Mouse (Mus musculus) liver, adult 2 months (tissue): ENCODE measurements around the gene Cacng6. TPM values are rescaled to one million over a fixed set of nuclear protein-coding genes. Genes with fewer than 3 reads are reported as not detected.

Experiments
- DNase-seq: peaks from one replicate; pipeline ENCODE4 v3.0.0-alpha.2; 2011; ENCODE audit warnings: low read depth, low spot score; ENCODE audit errors: extremely low read depth
- H3K27ac ChIP-seq: fragments of 200-500 bp; replicated peaks from 2 replicates; pipeline ENCODE4 v1.5.1; 2012; ENCODE audit warnings: low read depth, mild to moderate bottlenecking, control low read depth, inconsistent platforms, low read length; ENCODE audit not compliant: insufficient read depth
- H3K27me3 ChIP-seq: fragments of 200-500 bp; 2 replicates; pipeline ENCODE4 v1.6.1; 2012; ENCODE audit warnings: mild to moderate bottlenecking, moderate library complexity, low read length, inconsistent platforms; ENCODE audit not compliant: control insufficient read depth, insufficient read depth
- H3K36me3 ChIP-seq: fragments of 200-500 bp; 2 replicates; pipeline ENCODE4 v1.6.1; 2012; ENCODE audit warnings: low read length, inconsistent platforms; ENCODE audit not compliant: control insufficient read depth, insufficient read depth
- H3K4me1 ChIP-seq: fragments of 200-500 bp; 2 replicates; pipeline ENCODE4 v1.6.1; 2011; ENCODE audit warnings: low read length; ENCODE audit not compliant: control insufficient read depth, insufficient read depth
- H3K4me3 ChIP-seq: fragments of 200-500 bp; 2 replicates; pipeline ENCODE4 v1.5.1; 2011; ENCODE audit warnings: low read depth, mild to moderate bottlenecking, control low read depth, low read length, moderate library complexity; ENCODE audit not compliant: insufficient read depth
- H3K79me2 ChIP-seq: fragments of 200-500 bp; 2 replicates; pipeline ENCODE4 v1.6.1; 2012; ENCODE audit warnings: inconsistent platforms, mild to moderate bottlenecking, low read length, moderate library complexity; ENCODE audit not compliant: control insufficient read depth, insufficient read depth
- H3K9ac ChIP-seq: fragments of 200-500 bp; 2 replicates; pipeline ENCODE4 v1.6.1; 2012; ENCODE audit warnings: low read depth, mild to moderate bottlenecking, control low read depth, inconsistent platforms, low read length
- CTCF ChIP-seq: fragments of 200-500 bp; IDR thresholded peaks from 2 replicates; pipeline ENCODE4 v1.5.1; 2011; ENCODE audit warnings: low read depth, low read length, control low read depth
- POLR2A ChIP-seq: fragments of 200-500 bp; IDR thresholded peaks from 2 replicates; pipeline ENCODE4 v1.6.1; 2011; ENCODE audit warnings: low read length, control low read depth; ENCODE audit not compliant: insufficient read depth; ENCODE audit errors: extremely low read depth
- WGBS: fragments of 180-500 bp; shearing (Covaris S2); methylation state at CpG from one replicate; pipeline ENCODE4 v1.1.7; 2018; 5-methylcytosine and 5-hydroxymethylcytosine counted together
- polyA plus RNA-seq: library from polyadenylated mRNA; depleted of rRNA; stranded (reverse); fragments of >200 nt; gene quantifications from 2 replicates; pipeline ENCODE4 v1.2.3, GENCODE M21; 2012
- total RNA-seq: library from RNA; depleted of rRNA; stranded (reverse); fragments of >200 nt; gene quantifications from 2 replicates; pipeline ENCODE4 v1.2.3, GENCODE M21; 2014

Gene Cacng6
- total and polyA plus RNA-seq, 2 experiments: 0.18 TPM; not detected in 1

DNA sequence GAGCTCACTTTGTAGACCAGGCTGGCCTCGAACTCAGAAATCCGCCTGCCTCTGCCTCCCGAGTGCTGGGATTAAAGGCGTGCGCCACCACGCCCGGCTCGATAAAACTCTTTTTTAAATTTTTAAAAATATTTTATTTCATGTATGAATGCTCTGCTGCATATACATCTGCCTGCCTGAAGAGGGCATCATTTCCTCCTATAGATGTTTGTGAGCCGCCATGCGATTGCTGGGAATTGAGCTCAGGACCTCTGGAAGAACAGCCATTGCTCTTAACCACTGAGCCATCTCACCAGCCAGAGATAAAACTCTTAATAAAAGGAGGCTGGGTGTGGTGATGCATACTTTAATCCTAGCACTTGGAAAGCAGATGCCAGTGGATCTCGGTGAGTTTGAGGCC is 16.0 kb downstream of the Cacng6 start:
- Histone ChIP-seq H3K4me3 (no peak overlapping the region), H3K9ac (no peak overlapping the region), H3K27ac (no peak overlapping the region), H3K27me3 (no peaks in the 10 kb centered on the region), H3K79me2 (no peaks in the 10 kb centered on the region), H3K36me3 (no peaks in the 10 kb centered on the region), H3K4me1 (no peaks in the 10 kb centered on the region)
- no peak for DNase-seq
- TF ChIP-seq CTCF (no peak), POLR2A (no peak)
- WGBS: 81% methylated on average over 11 of the region's 11 CpGs

DNA sequence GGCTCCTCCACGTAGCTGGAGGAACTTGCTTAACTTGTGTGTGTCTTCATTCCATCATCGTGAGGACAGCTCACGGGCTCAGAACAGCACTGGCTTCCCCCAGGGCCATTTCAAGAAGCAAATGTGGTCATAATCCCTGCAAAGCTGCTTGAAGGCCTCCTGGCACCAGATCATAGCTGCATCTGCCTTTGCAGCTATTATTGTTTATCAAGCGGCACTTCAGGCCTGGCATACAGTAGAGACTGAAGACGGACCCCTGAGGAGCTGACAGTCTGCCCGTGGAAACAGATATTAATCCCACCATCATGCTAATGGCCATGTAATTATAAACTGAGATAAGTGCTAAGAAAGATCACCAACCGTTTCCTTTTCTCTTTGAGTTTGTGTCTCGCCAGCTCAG is 16.5 kb downstream of the Cacng6 start:
- Histone ChIP-seq H3K27ac (no peak overlapping the region), H3K79me2 (no peaks in the 10 kb centered on the region), H3K36me3 (no peaks in the 10 kb centered on the region), H3K9ac (no peak overlapping the region), H3K27me3 (no peaks in the 10 kb centered on the region), H3K4me3 (no peak overlapping the region), H3K4me1 (no peaks in the 10 kb centered on the region)
- DNase-seq: no peak
- WGBS: 77% methylated on average over 8 of the region's 8 CpGs
- no peak for TF ChIP-seq POLR2A
- no peak for TF ChIP-seq CTCF

DNA sequence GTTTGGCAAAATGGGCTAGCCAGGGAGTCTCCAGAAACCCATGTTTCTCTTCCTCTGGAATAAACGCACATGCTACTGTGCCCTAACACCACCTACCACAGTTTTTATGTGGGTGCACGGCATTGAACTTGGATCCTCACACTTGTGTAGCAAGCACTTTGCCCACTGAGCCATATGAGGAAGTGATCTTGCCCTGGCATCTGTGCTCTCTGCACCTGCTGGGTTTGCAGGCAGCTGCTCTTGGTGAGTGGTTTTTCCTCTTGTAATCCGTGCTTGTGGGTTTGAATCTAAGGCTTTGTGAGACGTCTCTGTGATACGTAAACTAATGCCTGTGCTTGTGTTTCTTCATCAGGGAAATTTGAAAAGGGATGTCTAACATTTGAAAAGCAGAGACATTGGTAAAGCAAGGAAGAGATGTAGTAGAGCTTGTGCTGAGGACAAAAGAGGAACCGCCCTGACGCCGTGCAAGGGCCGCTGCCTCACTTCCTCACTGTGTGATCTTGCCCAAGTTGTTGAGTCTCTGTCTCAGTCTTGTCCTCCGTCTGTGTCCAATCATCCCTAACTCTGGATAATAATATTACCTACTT is 18.6 kb downstream of the Cacng6 start:
- no peaks in the 10 kb centered on the region for H3K79me2 ChIP-seq
- no peak overlapping the region for H3K9ac ChIP-seq
- no peak overlapping the region for H3K4me3 ChIP-seq
- H3K36me3 ChIP-seq: no peaks in the 10 kb centered on the region
- H3K27ac ChIP-seq: no peak overlapping the region
- WGBS: 81% methylated on average over 10 of the region's 10 CpGs
- DNase-seq: no peak
- TF ChIP-seq POLR2A: no peak
- no peaks in the 10 kb centered on the region for H3K4me1 ChIP-seq
- no peaks in the 10 kb centered on the region for H3K27me3 ChIP-seq

DNA sequence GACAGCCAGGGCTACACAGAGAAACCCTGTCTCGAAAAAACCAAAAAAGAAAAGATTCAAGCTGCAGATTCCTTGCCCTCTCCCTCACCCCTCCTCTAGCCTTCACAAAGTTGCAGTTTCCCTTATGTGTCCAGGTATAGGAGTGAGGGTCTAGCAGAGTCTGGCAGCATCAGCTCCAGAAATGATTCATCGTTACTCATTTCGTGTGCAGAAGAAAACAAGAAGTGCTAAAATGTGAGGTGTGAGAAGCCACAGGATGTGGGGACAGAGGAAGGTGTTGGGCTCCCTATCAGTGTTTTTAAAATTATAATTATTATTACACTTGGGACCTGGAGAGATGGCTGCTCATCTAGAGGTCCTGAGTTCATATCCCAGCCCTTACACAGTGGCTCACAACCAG is 20.7 kb downstream of the Cacng6 start:
- no peak for TF ChIP-seq CTCF
- TF ChIP-seq POLR2A: no peak
- Histone ChIP-seq H3K4me1 (no peaks in the 10 kb centered on the region), H3K27me3 (no peaks in the 10 kb centered on the region), H3K27ac (no peak overlapping the region), H3K9ac (no peak overlapping the region), H3K4me3 (no peak overlapping the region), H3K79me2 (no peaks in the 10 kb centered on the region), H3K36me3 (no peaks in the 10 kb centered on the region)
- no peak for DNase-seq
- WGBS: 74% methylated on average over 3 of the region's 3 CpGs

DNA sequence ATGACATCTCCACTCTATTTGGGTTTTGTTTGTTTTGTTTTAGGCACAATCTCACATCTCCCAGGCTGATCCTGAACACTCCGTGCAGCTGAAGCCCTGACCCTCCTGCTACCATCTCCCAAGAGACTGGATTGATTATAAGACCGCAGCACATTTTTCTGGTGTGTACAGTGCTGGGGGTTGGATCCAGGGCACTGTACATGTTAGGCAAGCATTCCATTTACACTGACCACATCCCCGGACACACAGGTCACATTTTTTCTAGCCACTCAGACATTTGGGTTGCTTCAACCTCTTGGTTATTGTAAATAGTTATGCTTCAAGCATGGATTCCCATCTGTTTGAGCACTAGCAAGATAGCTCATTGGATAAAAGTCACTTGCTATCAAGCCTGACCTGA is 22.6 kb downstream of the Cacng6 start:
- H3K4me3 ChIP-seq: no peak overlapping the region
- no peaks in the 10 kb centered on the region for H3K79me2 ChIP-seq
- no peak overlapping the region for H3K9ac ChIP-seq
- H3K4me1 ChIP-seq: no peaks in the 10 kb centered on the region
- TF ChIP-seq CTCF: no peak
- no peak for TF ChIP-seq POLR2A
- no peaks in the 10 kb centered on the region for H3K36me3 ChIP-seq
- DNase-seq: no peak
- WGBS: 61% methylated on average over 3 of the region's 3 CpGs
- no peaks in the 10 kb centered on the region for H3K27me3 ChIP-seq
- H3K27ac ChIP-seq: no peak overlapping the region

DNA sequence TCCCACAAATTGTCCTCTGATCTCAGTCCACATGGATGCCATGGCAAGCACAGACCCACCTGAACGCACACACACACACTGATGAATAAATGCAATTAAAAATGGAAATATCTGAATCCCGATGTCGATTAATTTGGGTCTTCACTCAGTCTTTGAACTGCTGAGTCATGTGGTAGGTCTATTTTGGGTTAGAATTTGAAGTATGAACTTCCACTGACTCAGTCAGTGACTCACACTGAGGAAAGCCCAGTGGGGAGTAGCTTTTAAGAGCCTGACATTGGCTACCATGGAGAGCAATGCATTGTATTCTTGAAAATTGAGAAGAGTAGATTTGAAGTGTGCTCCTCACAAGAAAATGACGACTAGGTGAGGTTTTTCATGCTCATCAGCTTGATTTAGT is 23.0 kb downstream of the Cacng6 start:
- no peaks in the 10 kb centered on the region for H3K36me3 ChIP-seq
- H3K79me2 ChIP-seq: no peaks in the 10 kb centered on the region
- H3K4me3 ChIP-seq: no peak overlapping the region
- H3K9ac ChIP-seq: no peak overlapping the region
- no peaks in the 10 kb centered on the region for H3K27me3 ChIP-seq
- H3K4me1 ChIP-seq: no peaks in the 10 kb centered on the region
- no peak overlapping the region for H3K27ac ChIP-seq
- TF ChIP-seq CTCF (no peak), POLR2A (no peak)
- DNase-seq: no peak
- 69% methylated on average over 4 of the region's 4 CpGs for WGBS
